Mouse (Mus musculus) urinary bladder, postnatal 36 days (tissue): ENCODE data around the gene Lce1j.
"Not testable (repeated sequence)": the region's sequence is repeated elsewhere in the genome, so short reads cannot be mapped to it uniquely, and the experiment has no call there.

Experiments
- DNase-seq, 2 experiments: peaks; one replicate each; pipeline ENCODE4 v3.0.0; 2022; ENCODE audit warnings: low spot score in 2 of 2, mixed read lengths in 1 of 2

Gene Lce1j

GRCm38 (mm10) chr3:92790414-92790813, at the start of gene Lce1j:
Gene Lce1j, minus strand, starts transcription at chr3:92790514.
- DNase-seq, result no peak

DNA sequence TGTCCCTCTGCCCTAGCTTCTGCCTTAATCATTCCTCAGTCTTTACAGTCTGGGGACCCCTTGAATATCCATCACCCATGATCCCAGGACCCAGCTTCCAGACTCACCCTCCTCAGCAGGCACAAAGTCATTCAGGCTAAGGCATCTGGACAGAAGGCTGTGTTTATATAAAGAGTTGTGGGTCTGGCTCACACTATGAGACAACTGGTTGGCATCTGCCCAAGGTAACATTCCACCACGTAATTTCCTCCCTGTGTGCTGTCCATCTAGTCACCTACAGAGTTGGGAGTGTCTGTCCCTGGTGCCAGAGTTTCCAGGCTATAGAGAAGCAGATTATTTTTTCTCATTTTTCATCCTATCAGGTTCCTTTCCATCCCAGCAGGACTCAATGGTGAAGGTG, 36.8 kb upstream of the Lce1j start, which contains the start of gene Kprp:
TSS of gene Kprp (minus strand) at position 140 of the 400 bp plus-strand sequence.
- DNase-seq, result no peak

GRCm38 (mm10) chr3:92825808-92826207, 35.5 kb upstream of the Lce1j start:
- DNase-seq, result no peak

DNA sequence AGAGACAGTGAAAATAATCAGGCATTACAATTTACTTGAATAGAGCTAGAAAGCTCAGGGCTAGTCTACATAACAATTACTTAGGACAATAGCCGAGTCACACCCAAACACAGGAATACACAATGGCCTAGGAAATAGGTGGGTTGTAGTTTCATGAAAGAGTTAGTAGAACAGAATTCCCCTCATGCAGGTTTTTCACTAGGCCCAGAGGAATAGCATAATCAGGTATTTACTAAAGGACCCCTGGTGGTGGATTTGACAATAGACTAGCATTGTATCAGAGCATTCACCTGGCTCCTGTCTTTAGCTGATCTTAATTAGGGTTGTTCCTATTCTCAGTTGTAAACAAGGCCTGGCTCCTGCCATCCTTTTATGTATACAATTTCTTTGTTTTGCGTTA, 25.7 kb upstream of the Lce1j start:
- not testable (repeated sequence) for DNase-seq

- no peak for DNase-seq
Observed at GRCm38 (mm10) chr3:92815581-92815980, 25.3 kb upstream of the Lce1j start.

- DNase-seq, result no peak
Observed at GRCm38 (mm10) chr3:92807791-92808190, 17.5 kb upstream of the Lce1j start, which contains the start of gene Lce1k. Gene Lce1k, minus strand, starts transcription at chr3:92807891.

GRCm38 (mm10) chr3:92778799-92779198, 11.5 kb downstream of the Lce1j start, which contains the start of gene Lce1i:
Gene Lce1i, minus strand, starts transcription at chr3:92778899.
- no peak for DNase-seq

DNA sequence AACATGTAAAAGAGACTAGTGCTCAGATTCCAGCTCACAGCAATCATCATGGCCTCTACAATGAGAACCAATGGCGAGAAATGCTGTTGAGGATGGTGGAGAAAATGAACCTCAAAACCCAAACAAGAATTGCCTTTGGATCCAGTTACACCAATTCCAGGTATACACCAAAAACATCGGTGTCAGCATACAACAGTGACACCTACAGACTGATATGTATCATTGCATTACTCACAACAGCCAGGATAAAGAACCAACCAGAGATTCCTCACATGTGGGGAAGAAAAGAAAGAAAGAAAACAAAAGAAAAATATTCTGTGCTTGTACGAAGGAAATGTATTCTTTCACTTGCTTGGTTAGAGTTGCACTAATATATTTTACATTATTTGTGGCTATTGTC, 18.7 kb downstream of the Lce1j start:
- DNase-seq, result no peak

DNA sequence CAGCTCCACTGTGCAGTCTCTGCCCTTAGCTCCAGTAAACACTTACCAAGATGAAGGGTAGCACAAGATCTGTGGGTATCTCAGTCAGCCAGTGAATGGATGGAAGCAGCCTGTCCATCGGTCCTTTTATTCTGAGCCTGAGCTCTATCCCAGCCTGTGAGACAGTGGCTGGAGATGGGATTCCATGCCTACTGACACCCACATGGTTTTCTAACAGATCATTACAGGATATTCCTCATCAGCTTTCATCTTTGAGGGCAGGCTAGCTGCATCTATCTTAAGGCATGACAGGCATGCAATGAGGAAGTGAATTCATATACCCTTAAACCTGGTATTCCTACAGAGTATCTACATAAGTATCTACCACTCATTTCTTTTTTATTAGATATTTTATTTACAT, 25.3 kb downstream of the Lce1j start, which contains the start of gene Lce1h:
TSS of gene Lce1h (minus strand) at position 101 of the 400 bp plus-strand sequence.
- DNase-seq, result no peak

DNA sequence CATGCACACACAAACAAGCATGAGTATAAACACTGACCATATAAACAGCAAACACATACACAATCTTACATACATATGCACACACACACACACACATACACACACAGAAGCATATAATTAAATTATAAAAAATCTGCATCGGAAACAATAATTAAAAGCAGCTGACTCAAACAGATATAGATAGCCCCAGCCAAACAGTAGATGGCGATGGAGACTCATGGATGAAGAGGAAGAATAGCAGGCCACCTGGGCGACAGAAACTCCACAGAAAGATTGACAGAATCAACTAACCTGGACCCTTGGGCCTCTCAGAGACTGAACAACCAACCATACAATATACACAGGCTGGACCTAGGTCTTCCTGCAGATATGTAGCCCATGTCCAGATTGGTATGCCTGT, 37.1 kb downstream of the Lce1j start:
- DNase-seq, result no peak

- no peak for DNase-seq
Observed at GRCm38 (mm10) chr3:92752238-92752637, 38.1 kb downstream of the Lce1j start, which contains the start of gene Lce1g. Gene Lce1g, minus strand, starts transcription at chr3:92752338.

GRCm38 (mm10) chr3:92738996-92739395, 51.3 kb downstream of the Lce1j start, which contains the start of gene Gm38119:
Gene Gm38119, minus strand, starts transcription at chr3:92739096.
- DNase-seq, result no peak
